Mouse (Mus musculus): ENCODE data around the gene Gdpd5. TPM values are rescaled to one million over a fixed set of nuclear protein-coding genes. Genes with fewer than 3 reads are reported as not detected.
"Not testable (repeated sequence)": the region's sequence is repeated elsewhere in the genome, so short reads cannot be mapped to it uniquely, and the experiment has no call there.

Gene Gdpd5
- total RNA-seq, 2 experiments from 2014 or later = 54.4 to 63.0 TPM

DNA sequence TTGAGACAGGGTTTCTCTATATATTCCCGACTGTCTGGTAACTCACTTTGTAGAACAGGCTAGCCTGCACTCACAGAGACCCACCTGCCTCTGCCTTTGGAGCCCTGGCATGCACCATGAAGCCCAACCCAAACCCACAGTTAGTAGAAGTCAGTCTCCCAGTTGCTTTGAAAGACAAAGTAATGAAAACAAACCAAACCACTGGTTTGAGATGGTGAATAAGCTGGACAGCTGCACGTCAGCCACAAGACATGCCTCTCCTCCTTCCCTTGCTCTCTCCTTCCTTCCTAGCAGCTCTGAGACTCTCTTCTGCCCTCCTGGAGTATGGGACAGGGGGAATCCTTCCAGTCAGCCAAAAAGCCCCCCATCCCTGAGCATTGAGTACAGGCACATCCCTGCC lies 19.1 kb upstream of the Gdpd5 start:
- intact Hi-C loops (cut with DNase I) = no loop called here
- no peak for DNase-seq

DNA sequence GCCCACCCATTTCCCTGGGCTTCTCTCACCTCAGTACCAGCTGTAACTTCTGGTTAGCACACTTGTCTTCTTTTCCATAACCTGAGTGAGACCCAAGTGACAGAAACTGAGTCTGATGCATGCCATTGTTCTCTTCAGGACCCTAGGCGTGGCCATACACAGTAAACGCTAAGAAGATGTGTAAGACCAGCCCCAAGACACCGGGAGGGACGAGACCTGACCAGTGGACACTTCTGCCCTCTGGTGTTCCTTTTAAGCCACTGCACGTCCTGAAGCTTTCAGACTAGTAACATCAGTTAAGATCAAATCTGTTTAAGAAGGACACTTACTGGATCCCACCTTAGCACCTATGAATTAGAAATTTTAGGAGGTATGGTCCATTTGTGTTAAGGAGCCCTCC lies 16.1 kb upstream of the Gdpd5 start:
- intact Hi-C loops (cut with DNase I) = loop anchor here (5.0 kb wide), 2 partner anchors 33 to 93 kb away; no protein-coding TSS in a partner anchor
- DNase-seq = peak; percentile 74

DNA sequence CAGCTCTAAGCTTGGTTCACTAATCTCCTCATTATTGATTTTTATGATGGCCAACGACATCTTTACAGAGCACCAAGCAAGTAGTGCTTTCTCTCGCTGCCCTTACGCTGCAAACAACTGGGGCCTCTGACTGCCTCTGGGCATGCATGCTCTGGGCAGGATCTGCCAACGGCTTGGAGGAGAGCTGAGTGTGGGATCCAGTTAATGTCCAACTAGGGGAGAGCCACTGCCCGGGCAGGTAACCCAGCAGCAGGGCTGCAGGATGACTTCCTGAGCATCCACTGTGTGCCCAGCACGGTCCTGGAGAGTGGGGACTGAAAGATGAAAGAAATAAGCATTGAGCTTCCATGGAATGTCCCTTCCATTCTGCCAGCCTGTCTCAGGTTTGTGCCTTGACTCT lies 14.5 kb upstream of the Gdpd5 start:
- no peak for DNase-seq
- intact Hi-C loops (cut with DNase I) = loop anchor here (5.0 kb wide), 2 partner anchors 34 to 94 kb away; no protein-coding TSS in a partner anchor

DNA sequence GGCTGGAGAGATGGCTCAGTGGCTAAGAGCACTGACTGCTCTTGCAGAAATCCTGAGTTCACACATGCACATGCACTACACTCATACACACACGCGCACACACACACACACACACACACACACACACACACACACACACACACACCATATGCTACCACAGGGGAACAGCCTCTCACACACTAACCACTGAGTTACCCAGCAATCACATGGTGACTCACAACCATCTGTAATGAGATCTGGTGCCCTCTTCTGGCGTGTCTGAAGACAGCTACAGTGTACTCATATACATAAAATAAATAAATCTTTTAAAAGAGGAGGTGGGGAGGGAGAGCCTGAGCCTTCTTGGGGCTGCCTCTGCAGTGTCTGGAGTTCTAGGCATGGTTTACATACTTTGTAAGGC lies 6.9 kb upstream of the Gdpd5 start:
- DNase-seq; intact Hi-C loops (cut with DNase I): not testable (repeated sequence)

DNA sequence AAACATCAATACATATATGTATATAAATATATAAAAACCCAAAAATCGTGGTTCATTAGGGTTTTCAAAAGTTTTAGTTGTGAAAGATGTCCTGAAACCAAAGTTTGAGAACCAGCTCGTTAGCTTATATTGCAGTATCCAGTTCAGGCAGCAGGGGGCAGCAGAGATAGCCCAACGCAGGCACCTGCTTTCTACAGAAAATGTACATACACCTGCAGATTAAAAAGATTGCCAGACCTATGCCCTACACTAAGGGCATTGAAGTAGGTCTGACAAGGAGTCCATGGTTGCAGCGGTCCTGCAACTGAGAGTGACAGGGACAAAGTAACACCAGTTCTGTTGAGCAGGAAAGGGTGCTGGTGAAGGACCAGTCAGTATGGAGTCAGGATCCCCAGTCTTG lies 5.8 kb upstream of the Gdpd5 start:
- intact Hi-C loops (cut with DNase I) = loop anchor here (1.0 kb wide), 1 partner anchor 76 kb away; no protein-coding TSS in a partner anchor
- DNase-seq = peak; percentile 76

DNA sequence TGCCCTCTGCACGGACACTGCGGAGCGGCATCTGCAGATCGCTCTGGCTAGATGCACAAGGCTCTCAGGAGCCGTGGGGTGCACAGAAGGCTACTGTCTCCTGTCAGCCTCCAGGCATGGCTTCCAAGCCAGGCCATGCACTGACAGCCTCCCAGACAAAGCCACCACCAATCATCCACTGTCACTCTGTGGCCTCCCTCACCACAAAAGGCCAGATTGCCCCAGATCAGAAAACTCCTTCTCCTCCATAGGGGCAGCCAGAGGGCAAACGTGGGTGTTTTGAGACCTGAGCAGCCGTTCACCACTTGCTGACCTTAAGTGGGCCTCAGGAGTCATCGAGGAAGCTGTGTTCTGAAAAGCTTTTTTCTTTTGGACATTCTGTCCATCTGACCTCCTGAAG lies 2.3 kb upstream of the Gdpd5 start:
- intact Hi-C loops (cut with DNase I) = no loop called here

DNA sequence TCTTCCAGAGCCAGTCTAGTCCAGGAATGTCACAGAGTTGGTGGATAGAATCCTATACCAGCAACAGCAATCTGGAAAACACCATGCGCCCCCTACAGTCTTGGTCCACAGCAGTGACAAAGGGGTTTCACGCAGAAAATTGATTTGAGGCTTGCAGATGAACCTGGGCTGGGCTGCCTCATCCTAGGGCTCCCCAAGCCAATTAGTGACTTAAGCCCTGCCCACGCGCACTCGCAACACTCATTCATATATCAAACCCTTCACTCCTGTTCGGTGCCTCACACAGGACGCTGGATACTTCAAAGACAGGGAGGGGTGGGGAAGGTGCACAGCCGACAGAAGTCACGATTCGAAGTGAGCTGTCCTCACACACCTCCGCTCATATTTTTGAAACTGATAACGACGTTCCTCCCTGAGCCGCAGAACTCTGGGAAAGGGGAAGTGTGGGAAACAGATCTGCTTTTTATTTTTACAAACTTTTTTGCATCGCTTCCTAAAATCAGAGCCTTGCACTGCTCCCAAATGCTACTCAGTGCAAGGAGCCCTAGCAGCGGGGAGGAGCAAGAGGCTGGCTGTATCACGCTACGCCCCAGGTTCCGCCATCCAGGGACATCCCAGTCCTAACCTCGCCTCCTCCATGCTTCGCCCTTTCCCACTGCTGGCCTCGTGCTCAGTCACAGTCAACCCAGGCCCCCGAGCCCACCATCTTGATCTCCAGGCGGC lies 562 bp upstream of the Gdpd5 start:
- intact Hi-C loops (cut with DNase I) = no loop called here
- DNase-seq = peak; percentile 73

More for the DNA sequence above, 2.3 kb upstream of the Gdpd5 start:
- no peak for DNase-seq

DNA sequence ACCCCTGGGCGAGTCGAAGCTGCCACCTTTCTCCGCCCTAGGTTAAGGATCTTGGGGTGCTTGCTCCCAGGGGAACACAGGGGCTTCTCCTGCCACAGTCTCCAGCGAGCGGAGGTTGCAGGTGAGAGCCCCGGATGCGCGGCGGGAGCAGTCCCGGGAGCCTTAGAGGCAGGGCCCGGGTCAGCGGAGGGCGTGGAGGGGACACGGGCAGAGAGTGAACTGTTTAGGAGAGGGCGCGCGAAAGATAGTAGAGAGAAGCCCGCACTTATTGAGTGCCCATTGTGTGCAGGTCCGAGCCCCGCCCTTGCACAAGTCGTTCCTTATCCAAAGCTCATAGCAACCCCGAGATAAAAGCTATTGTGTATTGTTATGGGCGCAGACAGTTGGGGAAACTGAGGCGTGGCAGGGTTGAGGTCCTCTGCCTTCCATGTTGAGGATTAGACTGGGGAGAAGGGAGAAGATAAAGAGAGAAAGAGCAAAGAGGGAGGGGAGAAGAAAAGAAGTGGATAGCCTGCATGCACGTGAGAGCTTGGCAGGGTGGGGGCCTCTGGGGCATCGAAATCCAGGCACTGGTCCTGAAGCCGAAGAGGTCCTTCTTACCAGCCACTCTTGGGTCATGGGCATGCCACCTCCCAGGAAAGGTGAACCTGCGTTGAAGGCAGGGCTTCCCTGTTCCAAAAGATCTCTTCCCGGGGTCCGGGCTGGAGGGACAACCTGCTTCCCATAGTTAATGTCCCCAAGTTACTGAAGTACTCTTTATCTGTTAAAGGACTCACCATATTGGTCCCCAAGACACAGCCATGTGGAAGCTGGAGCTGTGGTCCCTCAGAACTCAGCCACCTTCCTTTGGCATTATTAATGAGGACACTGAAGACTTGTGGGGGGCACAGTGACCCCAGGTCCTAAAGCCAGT lies 1.1 kb downstream of the Gdpd5 start:
- no peak for DNase-seq
- intact Hi-C loops (cut with DNase I) = no loop called here

DNA sequence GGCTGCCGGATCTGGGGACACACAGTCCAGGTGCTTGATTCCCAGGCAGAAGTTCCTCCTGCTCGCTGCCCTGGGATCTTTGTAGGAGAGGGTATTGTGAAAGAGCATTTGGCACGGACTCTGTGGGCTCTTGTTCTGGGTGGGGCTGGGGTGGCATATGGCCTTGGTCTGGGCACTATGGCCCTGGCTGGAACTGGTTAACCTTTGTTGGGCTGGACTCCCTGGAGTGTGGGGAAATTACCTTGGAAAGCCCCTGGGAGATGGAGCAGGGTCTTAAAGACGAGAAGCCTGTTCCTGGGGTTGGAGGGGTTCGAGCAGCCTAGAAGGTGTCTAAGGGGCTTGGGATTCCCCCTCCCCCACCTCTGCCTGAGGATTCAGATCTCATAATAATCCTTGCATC lies 2.0 kb downstream of the Gdpd5 start:
- DNase-seq = no peak
- intact Hi-C loops (cut with DNase I) = no loop called here

DNA sequence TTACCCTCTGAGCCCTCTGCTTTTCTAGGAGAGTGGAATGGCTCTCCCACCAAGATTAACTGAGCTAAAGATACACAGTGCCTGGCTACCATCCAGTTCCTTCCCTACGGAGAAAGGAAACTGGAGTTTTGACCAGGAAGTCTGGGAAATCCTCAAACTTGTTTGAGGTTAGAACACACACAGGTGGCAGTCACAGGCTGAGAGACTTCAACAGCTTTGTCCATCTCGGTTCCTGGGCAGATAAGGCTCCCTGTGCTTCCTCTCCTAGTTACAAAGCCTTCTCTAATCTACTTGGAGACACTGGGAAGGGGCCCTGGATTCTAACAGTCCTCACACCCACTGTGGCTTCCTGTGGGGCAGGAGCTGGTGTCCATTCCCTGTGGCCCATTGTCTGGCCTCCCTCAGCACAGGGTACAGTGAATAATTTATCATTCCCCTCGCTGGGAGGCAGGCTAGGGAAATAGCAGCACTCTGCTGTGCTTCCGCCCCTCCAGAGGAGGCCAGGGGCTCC lies 2.9 kb downstream of the Gdpd5 start:
- no peak for DNase-seq
- intact Hi-C loops (cut with DNase I) = no loop called here

DNA sequence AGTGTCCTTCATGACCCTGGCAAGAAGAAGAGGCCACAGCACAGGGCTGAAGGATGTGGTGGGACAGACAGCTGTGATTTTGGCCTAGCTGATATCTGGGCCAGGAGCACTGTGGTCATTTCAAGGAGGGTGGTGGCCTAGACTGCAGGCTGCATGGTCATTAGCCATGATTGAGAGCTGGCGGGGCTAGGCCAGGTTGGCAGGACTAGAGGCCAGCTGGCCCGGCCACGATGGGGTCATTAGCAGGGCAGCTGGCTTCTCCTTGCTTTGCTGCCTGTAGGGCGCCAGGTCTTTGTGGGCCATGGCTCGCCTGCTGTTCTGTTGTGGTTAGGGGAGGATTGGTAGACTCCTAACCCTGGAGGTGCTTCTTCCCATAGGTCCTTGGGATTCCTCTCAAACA lies 4.8 kb downstream of the Gdpd5 start:
- peak; percentile 61 for DNase-seq
- intact Hi-C loops (cut with DNase I) = no loop called here

DNA sequence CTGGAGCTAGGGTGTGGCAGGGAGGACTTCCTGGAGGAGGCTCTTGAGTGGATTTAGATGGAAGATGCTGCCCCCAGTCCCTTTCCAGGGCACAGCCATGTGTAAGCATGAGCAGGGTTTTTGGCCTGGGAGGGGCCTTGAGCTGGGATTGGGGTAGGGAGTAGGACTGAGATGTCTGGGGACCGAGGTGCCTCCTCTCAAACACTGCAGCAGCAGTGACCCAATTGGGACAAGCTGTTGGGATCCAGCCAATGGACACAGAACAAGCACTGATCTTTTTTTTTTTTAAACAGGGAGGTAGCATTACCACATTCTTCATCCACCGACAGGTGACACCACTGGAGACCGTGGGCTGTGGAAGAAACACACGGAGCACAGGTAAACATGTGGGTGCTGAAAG lies 5.6 kb downstream of the Gdpd5 start:
- intact Hi-C loops (cut with DNase I) = no loop called here
- no peak for DNase-seq

DNA sequence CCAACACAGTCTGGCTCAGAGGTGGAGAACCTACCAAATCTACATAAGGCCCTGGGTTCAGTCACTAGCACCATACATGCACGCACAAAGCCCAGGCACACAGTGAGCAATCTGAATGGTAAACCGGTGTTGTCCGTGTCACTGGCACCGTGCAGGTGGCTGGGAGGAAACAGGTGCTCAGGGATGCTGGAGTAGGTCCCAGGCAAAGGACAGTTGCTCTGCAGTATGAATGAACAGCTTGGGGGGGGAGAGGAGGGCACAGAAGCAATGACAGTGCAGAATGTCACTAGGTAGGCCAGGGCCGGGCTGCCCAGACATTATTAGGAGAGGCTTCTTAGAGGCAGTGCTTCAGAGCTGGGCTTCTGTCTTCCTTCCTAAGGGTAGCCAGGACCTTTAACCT lies 6.1 kb downstream of the Gdpd5 start:
- intact Hi-C loops (cut with DNase I) = no loop called here
- DNase-seq = no peak

DNA sequence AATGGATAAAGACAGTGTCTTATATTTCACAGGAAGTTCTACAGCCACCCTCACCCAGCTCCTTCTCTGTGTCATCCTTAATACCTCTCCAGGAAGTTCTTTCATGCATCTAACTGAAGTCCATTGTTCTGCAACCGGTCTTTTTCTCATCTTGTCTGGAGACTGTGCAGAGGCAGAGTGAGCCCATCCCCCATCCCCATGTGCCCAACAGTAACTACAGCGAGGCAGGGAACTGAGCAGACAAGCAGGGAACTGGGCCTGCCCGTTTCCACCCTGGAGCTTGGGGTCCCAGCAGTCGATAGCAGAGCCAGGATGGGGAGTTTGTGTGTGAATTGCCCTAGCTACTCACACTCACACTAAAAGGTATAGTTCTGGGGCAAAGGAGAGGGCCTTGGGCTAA lies 9.3 kb downstream of the Gdpd5 start:
- intact Hi-C loops (cut with DNase I) = no loop called here
- DNase-seq = no peak

DNA sequence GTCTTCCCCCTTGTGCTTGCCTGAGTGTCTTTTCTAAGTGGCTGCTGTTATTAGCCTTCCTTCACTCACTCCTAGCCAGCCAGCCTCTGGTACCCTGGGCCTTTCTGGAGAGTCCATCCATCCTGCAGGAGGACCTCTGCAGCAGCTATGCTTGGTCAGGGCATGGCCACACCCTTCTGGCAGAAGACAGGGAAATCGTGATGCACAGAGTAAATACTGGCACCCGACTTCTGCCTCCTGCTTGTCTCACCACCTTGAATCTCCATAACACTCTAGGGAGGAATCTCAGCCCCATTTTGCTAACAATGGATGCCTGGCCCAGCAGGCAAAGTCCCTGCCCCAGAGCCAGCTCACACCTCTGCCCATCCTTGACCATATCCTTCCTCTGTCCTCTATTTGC lies 11.5 kb downstream of the Gdpd5 start:
- no peak for DNase-seq
- intact Hi-C loops (cut with DNase I) = no loop called here

DNA sequence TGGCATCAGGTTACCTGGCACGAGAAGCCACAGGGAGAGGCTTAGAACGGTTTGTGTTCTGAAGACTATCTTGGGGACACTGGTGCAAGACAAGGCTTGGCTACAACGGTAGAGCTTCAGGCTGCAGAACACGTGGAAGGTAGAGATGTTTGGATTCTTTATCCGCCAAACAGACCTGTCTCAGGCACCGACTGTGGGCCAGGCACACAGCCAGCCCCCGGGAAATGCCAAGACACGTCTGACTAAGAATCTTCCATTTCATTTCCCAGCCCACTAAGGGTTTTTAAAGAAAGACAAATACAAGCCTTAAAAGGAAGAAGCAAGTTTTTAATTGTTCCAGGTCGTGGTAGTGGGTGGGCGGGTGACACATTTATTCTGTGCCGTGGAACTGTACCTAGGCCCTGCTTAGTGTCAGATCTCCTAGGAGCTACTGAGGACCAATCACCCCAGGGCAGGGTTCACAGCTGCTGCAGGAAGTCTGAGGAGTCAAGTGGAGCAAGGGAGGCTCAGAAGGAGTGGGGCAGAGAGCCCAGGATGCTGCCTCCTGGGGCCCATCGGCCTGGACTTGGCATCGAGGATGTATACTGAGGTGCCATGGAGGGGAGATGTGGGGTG lies 12.6 kb downstream of the Gdpd5 start:
- DNase-seq = peak; percentile 32
- intact Hi-C loops (cut with DNase I) = no loop called here

DNA sequence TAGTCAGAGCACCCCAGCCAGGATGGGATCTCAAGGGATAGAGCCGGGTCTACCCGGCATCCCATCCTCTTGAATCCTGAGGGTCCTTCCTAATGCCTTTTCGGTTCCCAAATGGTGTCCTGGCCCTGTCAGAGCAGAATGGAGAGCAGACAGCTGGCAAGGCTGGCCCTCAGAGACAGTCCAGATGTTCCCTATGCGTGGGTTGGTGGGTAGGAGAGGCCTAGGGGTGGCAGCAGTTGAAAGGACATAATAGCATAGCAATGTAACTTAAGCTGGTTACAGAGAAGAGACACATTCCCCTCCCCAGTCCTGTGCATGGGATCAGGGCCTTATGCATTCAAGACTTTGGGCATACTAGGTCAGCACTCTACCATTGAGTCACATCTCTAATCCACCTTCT lies 14.2 kb downstream of the Gdpd5 start:
- no peak for DNase-seq
- intact Hi-C loops (cut with DNase I) = no loop called here

DNA sequence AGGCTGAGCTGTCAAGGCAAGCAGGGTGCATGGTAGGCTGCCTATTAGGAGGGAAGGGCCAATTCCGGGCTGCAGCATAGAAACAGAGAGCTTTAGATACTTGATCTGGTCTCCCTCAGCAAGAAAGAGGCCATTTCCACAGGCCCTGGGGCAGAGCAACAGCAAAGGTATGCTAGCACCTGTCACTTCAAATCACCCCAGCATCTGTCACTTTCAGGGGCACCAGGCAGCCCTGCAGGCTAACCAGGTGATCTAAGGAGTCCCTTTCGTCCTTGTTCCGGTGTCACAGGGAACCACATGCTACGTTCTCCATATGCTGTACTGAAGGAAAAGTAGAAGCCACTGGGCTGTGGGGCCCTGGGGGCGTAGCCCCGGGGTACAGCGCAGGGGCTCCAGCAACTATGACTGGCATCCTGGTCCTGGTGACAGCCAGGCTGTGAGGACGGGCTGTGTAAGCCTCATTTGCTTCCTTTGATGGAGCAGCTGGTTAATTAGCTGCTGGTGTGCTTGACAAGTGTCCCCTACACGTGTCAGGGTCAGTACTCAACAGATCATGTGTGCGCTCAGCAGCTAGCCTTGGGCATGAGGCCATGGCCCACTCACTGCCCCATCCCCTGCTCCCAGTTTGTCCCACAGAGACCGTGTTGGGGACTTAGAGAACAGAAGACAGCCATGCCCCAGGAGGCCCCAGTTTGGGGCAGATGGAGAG lies 14.8 kb downstream of the Gdpd5 start:
- intact Hi-C loops (cut with DNase I) = no loop called here
- DNase-seq = peak; percentile 53

DNA sequence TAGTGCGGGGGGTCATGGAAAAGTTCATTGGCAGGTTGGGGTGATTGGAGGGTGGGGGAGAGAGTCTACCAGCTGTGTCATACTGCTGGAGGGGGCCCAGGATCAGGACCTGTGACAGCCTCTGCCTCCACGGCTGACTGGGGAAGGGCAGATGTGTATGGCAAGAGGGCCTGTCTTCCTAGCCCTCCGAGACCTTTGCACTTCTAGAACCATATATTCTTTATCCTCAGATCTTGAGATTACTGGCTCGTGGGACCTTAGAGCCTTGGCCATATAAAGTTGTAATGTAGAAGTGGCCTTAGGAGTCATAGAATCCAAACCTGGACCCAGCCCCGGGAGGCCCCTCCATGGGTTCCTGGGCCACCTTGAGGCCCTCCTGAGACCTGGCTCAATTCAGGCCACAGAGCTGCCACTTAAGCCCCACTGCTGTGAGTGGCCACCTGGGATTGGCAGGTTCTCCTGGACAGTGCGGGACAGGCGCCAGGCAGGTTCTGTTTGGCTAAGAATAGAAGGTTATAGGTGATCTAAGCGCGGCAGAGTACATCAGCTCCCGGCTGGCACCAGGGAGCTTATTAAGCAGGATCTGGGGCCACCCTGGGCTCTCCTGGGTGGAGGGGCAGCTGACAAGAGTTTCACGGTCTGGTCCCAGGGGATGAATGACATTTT lies 15.9 kb downstream of the Gdpd5 start:
- no peak for DNase-seq
- intact Hi-C loops (cut with DNase I) = no loop called here

DNA sequence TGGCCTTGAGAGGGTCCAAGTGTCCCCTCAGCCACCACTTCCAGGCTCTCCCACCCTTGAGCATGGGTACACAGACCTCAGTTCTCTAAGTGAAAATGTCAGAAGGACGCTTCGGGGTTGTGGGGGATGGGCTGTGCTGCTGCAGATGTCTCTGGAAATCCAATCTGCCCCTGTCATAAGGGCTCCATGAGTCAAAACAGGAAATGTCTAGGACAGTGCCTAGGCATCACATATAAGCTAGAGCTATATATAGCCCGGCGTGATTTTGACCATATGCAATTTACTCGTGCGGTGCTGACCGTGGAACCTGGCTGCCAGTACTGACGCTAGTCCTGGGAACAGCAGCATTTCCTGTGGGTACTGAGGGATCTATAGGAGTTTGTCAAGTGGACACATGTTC lies 20.2 kb downstream of the Gdpd5 start:
- intact Hi-C loops (cut with DNase I) = no loop called here
- DNase-seq = no peak

Data from left cerebral cortex, postnatal 4 days (tissue).